ENCODE assay signal across 22 mouse cellular contexts in genomic region chr12:28342735-28343134, GRCm38 (mm10).
DNase-seq lines count a peak whose midpoint lies in the region; ATAC-seq and TF ChIP-seq lines count a peak whose summit lies in the region.
"Had no signal": no experiment of that assay in that cellular context is flagged by ENCODE, and none has a peak within 500 bp of the region (broad histone marks: within the 10 kb centered on the region; RNA-seq: fewer than 3 reads in every experiment).

No protein-coding gene starts in this region.

- H3K4me3 ChIP-seq in heart, embryonic 11.5 days (ENCODE audit: low read depth, low read length): no peak overlapping the region
- no peak overlapping the region for H3K4me3 ChIP-seq in limb, embryonic 15.5 days
- H3K4me3 ChIP-seq in midbrain, postnatal 0 days (ENCODE audit: low read depth, low read length): no peak overlapping the region
- H3K4me3 ChIP-seq: embryonic facial prominence, embryonic 13.5 days; heart, embryonic 10.5 days; heart, embryonic 15.5 days; hindbrain, embryonic 10.5 days had no signal

- no peaks in the 10 kb centered on the region for H3K36me3 ChIP-seq in heart, embryonic 11.5 days (ENCODE audit: control insufficient read depth, insufficient read depth, low read length)
- H3K36me3 ChIP-seq in limb, embryonic 15.5 days: no peaks in the 10 kb centered on the region
- H3K36me3 ChIP-seq in midbrain, postnatal 0 days (ENCODE audit: insufficient read depth, low read length): no peaks in the 10 kb centered on the region
- H3K36me3 ChIP-seq: embryonic facial prominence, embryonic 13.5 days; heart, embryonic 10.5 days; heart, embryonic 15.5 days; hindbrain, embryonic 10.5 days had no signal

- no peak for TF ChIP-seq CTCF in midbrain, postnatal 0 days (IDR thresholded peaks at IDR 0.05)

- no peaks in the 10 kb centered on the region for H3K9me3 ChIP-seq in heart, embryonic 11.5 days (replicated peaks; ENCODE audit: control insufficient read depth, low read length)
- H3K9me3 ChIP-seq in limb, embryonic 15.5 days: no peaks in the 10 kb centered on the region
- no peaks in the 10 kb centered on the region for H3K9me3 ChIP-seq in midbrain, postnatal 0 days (ENCODE audit: low read length)
- H3K9me3 ChIP-seq: embryonic facial prominence, embryonic 13.5 days; heart, embryonic 10.5 days; heart, embryonic 15.5 days; hindbrain, embryonic 10.5 days had no signal

- no peak overlapping the region for H3K27ac ChIP-seq in heart, embryonic 11.5 days (ENCODE audit: low read depth, low read length)
- no peak overlapping the region for H3K27ac ChIP-seq in limb, embryonic 15.5 days
- no peak overlapping the region for H3K27ac ChIP-seq in midbrain, postnatal 0 days (ENCODE audit: low read depth, low read length)
- H3K27ac ChIP-seq: embryonic facial prominence, embryonic 13.5 days; heart, embryonic 10.5 days; heart, embryonic 15.5 days; hindbrain, embryonic 10.5 days; hindbrain, embryonic 14.5 days had no signal

- no peak for ATAC-seq in heart, embryonic 11.5 days (replicated peaks; ENCODE audit: insufficient number of reproducible peaks, low FRiP score, low TSS enrichment)
- ATAC-seq in limb, embryonic 15.5 days (ENCODE audit: insufficient number of reproducible peaks, low FRiP score, low TSS enrichment, low read depth): peak; percentile 80
- ATAC-seq in midbrain, postnatal 0 days (ENCODE audit: low FRiP score): no peak
- ATAC-seq: activated CD4-positive, CD25-positive, alpha-beta regulatory T cell, adult 4 months; forebrain, embryonic 14.5 days; Patski had no signal

- H3K9ac ChIP-seq in heart, embryonic 11.5 days (ENCODE audit: low read depth, low read length): no peak overlapping the region
- H3K9ac ChIP-seq in limb, embryonic 15.5 days: no peak overlapping the region
- no peak overlapping the region for H3K9ac ChIP-seq in midbrain, postnatal 0 days (replicated peaks; ENCODE audit: low read length, poor library complexity, severe bottlenecking)
- H3K9ac ChIP-seq: embryonic facial prominence, embryonic 13.5 days; heart, embryonic 15.5 days; hindbrain, embryonic 14.5 days had no signal

- H3K4me2 ChIP-seq in heart, embryonic 11.5 days: no peak overlapping the region
- no peak overlapping the region for H3K4me2 ChIP-seq in limb, embryonic 15.5 days
- no peak overlapping the region for H3K4me2 ChIP-seq in midbrain, postnatal 0 days (ENCODE audit: low read depth, low read length, poor library complexity, severe bottlenecking)
- H3K4me2 ChIP-seq: embryonic facial prominence, embryonic 13.5 days; heart, embryonic 15.5 days; hindbrain, embryonic 14.5 days had no signal

- H3K27me3 ChIP-seq in heart, embryonic 11.5 days (ENCODE audit: control insufficient read depth, insufficient read depth, low read length): no peaks in the 10 kb centered on the region
- no peaks in the 10 kb centered on the region for H3K27me3 ChIP-seq in limb, embryonic 15.5 days
- no peaks in the 10 kb centered on the region for H3K27me3 ChIP-seq in midbrain, postnatal 0 days (ENCODE audit: insufficient read depth, low read length)
- H3K27me3 ChIP-seq: CH12.LX; embryonic facial prominence, embryonic 13.5 days; heart, embryonic 15.5 days; Patski had no signal

- DNase-seq in heart, adult 11 months: peak; percentile 40
- peak; percentile 13 to 32 for DNase-seq in kidney, postnatal 4 days
- no peak for DNase-seq in kidney, postnatal 25 days
- DNase-seq in midbrain, postnatal 0 days (ENCODE audit: low spot score): no peak
- DNase-seq: adrenal gland, postnatal 14 days; cerebellum, adult 11-12 months; cerebellum, adult 9-10 months; cerebellum, postnatal 25 days; gastrocnemius, postnatal 36 days; heart, adult 18-20 months; heart, postnatal 14 days had no signal

- 70% methylated on average over 2 of the region's 2 CpGs for WGBS in heart, embryonic 11.5 days (ENCODE audit: insufficient replicate concordance)
- WGBS in limb, embryonic 15.5 days: 47% methylated on average over 2 of the region's 2 CpGs
- 82% methylated on average over 2 of the region's 2 CpGs for WGBS in midbrain, postnatal 0 days

- H3K4me1 ChIP-seq in heart, embryonic 11.5 days (ENCODE audit: control insufficient read depth, insufficient read depth, low read length): no peaks in the 10 kb centered on the region
- peaks cover 11% of the 10 kb centered on the region for H3K4me1 ChIP-seq in limb, embryonic 15.5 days
- no peaks in the 10 kb centered on the region for H3K4me1 ChIP-seq in midbrain, postnatal 0 days (ENCODE audit: insufficient read depth, low read length)
- H3K4me1 ChIP-seq: heart, embryonic 15.5 days had no signal

Comparison
In these comparisons a context has a peak if more than half of its experiments do, and no peak if none do; other contexts are left out.
1. DNase-seq: peak in heart, adult 11 months (single experiment) and kidney, postnatal 4 days (2 of 2); none in kidney, postnatal 25 days (0 of 2) and midbrain, postnatal 0 days (single experiment).